Mouse (Mus musculus) heart, postnatal 0 days (tissue): Measurements from ENCODE around the gene Ubr7. TPM values are rescaled to one million over a fixed set of nuclear protein-coding genes. Genes with fewer than 3 reads are reported as not detected.

Experiments used
- ATAC-seq: fragments of 200-750 bp; cut with Nextera tagmentation; 2 replicates; pipeline ENCODE4 v1.8.0; 2017; ENCODE audit warnings: low read depth, moderate number of reproducible peaks, moderate library complexity; ENCODE audit not compliant: insufficient read depth
- DNase-seq: peaks from one replicate; pipeline ENCODE4 v3.0.0-alpha.2; 2016; ENCODE audit warnings: low spot score
- H3K27ac ChIP-seq: fragments of 300-500 bp; sonication (generic); 2 replicates; pipeline ENCODE4 v1.5.1; 2014; ENCODE audit warnings: low read depth, mild to moderate bottlenecking
- H3K27me3 ChIP-seq: fragments of 300-500 bp; sonication (generic); 2 replicates; pipeline ENCODE4 v1.6.1; 2014; ENCODE audit warnings: low read length, mixed read lengths; ENCODE audit not compliant: control insufficient read depth, insufficient read depth
- H3K36me3 ChIP-seq: fragments of 300-500 bp; sonication (generic); replicated peaks from 2 replicates; pipeline ENCODE4 v1.6.1; 2014; ENCODE audit warnings: low read length, mixed read lengths; ENCODE audit not compliant: control insufficient read depth, insufficient read depth
- H3K4me1 ChIP-seq: fragments of 300-500 bp; sonication (generic); 2 replicates; pipeline ENCODE4 v1.6.1; 2014; ENCODE audit warnings: antibody characterized with exemption; ENCODE audit not compliant: control insufficient read depth, insufficient read depth
- H3K4me2 ChIP-seq: fragments of 300-500 bp; sonication (generic); 2 replicates; pipeline ENCODE4 v1.6.1; 2014; ENCODE audit warnings: low read depth, mild to moderate bottlenecking, low read length, moderate library complexity
- H3K4me3 ChIP-seq: fragments of 300-500 bp; sonication (generic); 2 replicates; pipeline ENCODE4 v1.5.1; 2014; ENCODE audit warnings: low read depth, low read length
- H3K9ac ChIP-seq: fragments of 300-500 bp; sonication (generic); replicated peaks from 2 replicates; pipeline ENCODE4 v1.6.1; 2014; ENCODE audit warnings: low read depth, low read length, mixed read lengths
- H3K9me3 ChIP-seq: fragments of 300-500 bp; sonication (generic); replicated peaks from 2 replicates; pipeline ENCODE4 v1.6.1; 2016; ENCODE audit warnings: low read length; ENCODE audit not compliant: control insufficient read depth
- CTCF ChIP-seq: IDR thresholded peaks from 2 replicates; pipeline ENCODE4 v1.5.1; 2016; ENCODE audit warnings: antibody characterized with exemption, control low read depth, low read depth
- EP300 ChIP-seq: IDR thresholded peaks from 2 replicates; pipeline ENCODE4 v1.6.1; 2016; ENCODE audit warnings: antibody characterized with exemption, low read depth
- WGBS: fragments of 180-500 bp; shearing (Covaris S2); extraction: QIAGEN DNeasy Blood & Tissue Kit; methylation state at CpG from one replicate; pipeline ENCODE4 v1.1.7; 2014; 5-methylcytosine and 5-hydroxymethylcytosine counted together
- polyA plus RNA-seq: library from polyadenylated mRNA; unstranded; fragments of >200 nt; fragmentation: Nextera tagmentation; extraction: Ambion mirVana; gene quantifications from 2 replicates; pipeline ENCODE4 v1.2.1, GENCODE M21; 2015
- total RNA-seq: library from RNA; depleted of rRNA; stranded (reverse); fragments of >200 nt; gene quantifications from 2 replicates; pipeline ENCODE4 v1.2.3, GENCODE M21; 2014; ENCODE audit warnings: low replicate concordance; rRNA removed

Gene Ubr7
- total RNA-seq (44.0 and 52.3 TPM in 2 replicates), polyA plus RNA-seq (22.4 and 23.5 TPM in 2 replicates)

GRCm38 (mm10) chr12:102757689-102758402 lies at the start of gene Ubr7, which contains the start of the genes Gm28051 and Gon7:
TSS of gene Ubr7 (plus strand) at chr12:102757967.
TSS of gene Gm28051 (minus strand) at chr12:102757765.
TSS of gene Gon7 (minus strand) at chr12:102757803.
- DNase-seq (peak; percentile 98), ATAC-seq (peak; percentile 98)
- under 1% methylated on average over 69 of the region's 73 CpGs for WGBS
- TF ChIP-seq EP300 (0 out of 2 replicates have a peak, but pooled peaks have one; percentile 11), CTCF (peak; percentile 52)
- Histone ChIP-seq H3K9ac (peak within 1 kb of the TSS; percentile 80), H3K27me3 (no peaks in the 10 kb centered on the region), H3K4me3 (peak within 1 kb of the TSS; percentile 94), H3K36me3 (peaks cover 7% of the 10 kb centered on the region; the same call in 1 of the 2 replicates), H3K4me1 (peaks cover 15% of the 10 kb centered on the region), H3K27ac (peak within 1 kb of the TSS; percentile 86), H3K9me3 (no peaks in the 10 kb centered on the region), H3K4me2 (peak within 1 kb of the TSS; percentile 87)

- Histone ChIP-seq H3K4me1 (peaks cover 9% of the 10 kb centered on the region), H3K9ac (no peak overlapping the region; the same call in 1 of the 2 replicates), H3K4me3 (peak overlapping the region; percentile 26), H3K4me2 (peak overlapping the region; percentile 54), H3K27ac (no peak overlapping the region), H3K9me3 (no peaks in the 10 kb centered on the region), H3K36me3 (no peaks in the 10 kb centered on the region), H3K27me3 (0 out of 2 replicates have a peak, but pooled peaks cover 8% of the 10 kb centered on the region)
- DNase-seq (peak; percentile 51), ATAC-seq (no peak)
- WGBS = 23% methylated on average over 11 of the region's 11 CpGs
- TF ChIP-seq EP300 (no peak), CTCF (peak; percentile 59)
Observed at GRCm38 (mm10) chr12:102708220-102708619, 49.5 kb upstream of the Ubr7 start.

- WGBS = 82% methylated on average over 5 of the region's 5 CpGs
- Histone ChIP-seq H3K27me3 (0 out of 2 replicates have a peak, but pooled peaks cover 8% of the 10 kb centered on the region), H3K4me3 (no peak overlapping the region), H3K27ac (no peak overlapping the region), H3K4me2 (no peak overlapping the region), H3K9me3 (no peaks in the 10 kb centered on the region), H3K9ac (no peak overlapping the region), H3K4me1 (peaks cover 7% of the 10 kb centered on the region), H3K36me3 (no peaks in the 10 kb centered on the region)
- no peak for ATAC-seq
- no peak for DNase-seq
- TF ChIP-seq CTCF = no peak
- TF ChIP-seq EP300 = no peak
Observed at GRCm38 (mm10) chr12:102709896-102710295, 47.9 kb upstream of the Ubr7 start.

- no peak overlapping the region for H3K27ac ChIP-seq
- DNase-seq = no peak
- no peak for TF ChIP-seq EP300
- no peak for TF ChIP-seq CTCF
Observed at GRCm38 (mm10) chr12:102710851-102711375, 46.9 kb upstream of the Ubr7 start.

GRCm38 (mm10) chr12:102713153-102713865 lies 44.5 kb upstream of the Ubr7 start:
- H3K36me3 ChIP-seq = no peaks in the 10 kb centered on the region
- no peaks in the 10 kb centered on the region for H3K27me3 ChIP-seq
- ATAC-seq (peak; percentile 36; the same call in 1 of the 2 replicates), DNase-seq (no peak)
- peak overlapping the region; percentile 48; the same call in 1 of the 2 replicates for H3K27ac ChIP-seq
- H3K4me1 ChIP-seq = peaks cover 7% of the 10 kb centered on the region; the same call in 1 of the 2 replicates
- no peaks in the 10 kb centered on the region for H3K9me3 ChIP-seq
- H3K4me2 ChIP-seq = peak overlapping the region; percentile 39
- no peak overlapping the region for H3K4me3 ChIP-seq
- WGBS = 51% methylated on average over 20 of the region's 20 CpGs
- TF ChIP-seq CTCF (no peak), EP300 (no peak)
- H3K9ac ChIP-seq = peak overlapping the region; percentile 45

More at GRCm38 (mm10) chr12:102710851-102711375, 46.9 kb upstream of the Ubr7 start:
- Histone ChIP-seq H3K9ac (no peak overlapping the region), H3K27me3 (0 out of 2 replicates have a peak, but pooled peaks cover 8% of the 10 kb centered on the region), H3K9me3 (no peaks in the 10 kb centered on the region), H3K4me1 (peaks cover 7% of the 10 kb centered on the region; the same call in 1 of the 2 replicates), H3K4me2 (no peak overlapping the region), H3K4me3 (no peak overlapping the region), H3K36me3 (no peaks in the 10 kb centered on the region)
- WGBS = 59% methylated on average over 4 of the region's 4 CpGs
- ATAC-seq = no peak
